ENCODE assay signal across 29 mouse cellular contexts in the genomic region with DNA sequence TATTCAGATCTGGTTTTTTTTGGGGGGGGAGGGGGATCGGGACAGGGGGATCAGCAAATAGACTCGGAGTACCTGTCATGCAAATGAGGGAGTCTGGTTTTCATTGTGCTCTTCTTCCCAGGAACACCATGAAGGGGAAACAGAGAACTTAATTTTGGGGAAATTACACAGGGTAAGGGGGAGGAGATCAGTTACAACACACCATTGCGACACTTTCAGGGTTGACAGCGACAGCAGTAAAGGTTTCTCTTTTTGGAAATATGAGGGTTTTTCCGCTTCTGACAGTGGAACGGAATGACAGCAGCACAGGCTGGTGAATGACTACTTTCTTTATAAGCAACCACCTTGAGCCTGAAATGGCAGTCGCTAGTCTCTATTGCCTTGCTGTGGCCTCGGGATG. TPM values are rescaled to one million over a fixed set of nuclear protein-coding genes. Genes with fewer than 3 reads are reported as not detected.
A peak's percentile ranks its signal among the peaks of the same experiment; 100 is the strongest.
DNase-seq lines count a peak whose midpoint lies in the region; TF ChIP-seq lines count a peak whose summit lies in the region.
"Had no signal": no experiment of that assay in that cellular context is flagged by ENCODE, and none has a peak within 500 bp of the region (broad histone marks: within the 10 kb centered on the region; RNA-seq: fewer than 3 reads in every experiment).

No protein-coding gene starts in this region.

- no peak for TF ChIP-seq POLR2A in small intestine, adult 2 months (IDR thresholded peaks at IDR 0.05; ENCODE audit: low read depth, low read length)

- WGBS in small intestine, adult 2 months: 77% methylated on average over 8 of the region's 8 CpGs

- no peaks in the 10 kb centered on the region for H3K36me3 ChIP-seq in small intestine, adult 2 months (ENCODE audit: control insufficient read depth, insufficient read depth, low read length)
- H3K36me3 ChIP-seq: embryonic facial prominence, embryonic 10.5 days; hindbrain, embryonic 15.5 days; intestine, embryonic 15.5 days; kidney, embryonic 15.5 days; lung, embryonic 15.5 days; midbrain, embryonic 10.5 days; neural tube, embryonic 12.5 days had no signal

- peaks cover 3% of the 10 kb centered on the region; the same call in 1 of the 2 replicates for H3K4me1 ChIP-seq in small intestine, adult 2 months (ENCODE audit: control insufficient read depth, insufficient read depth, insufficient read length, low read length)
- H3K4me1 ChIP-seq: embryonic facial prominence, embryonic 10.5 days; hindbrain, embryonic 15.5 days; intestine, embryonic 15.5 days; kidney, embryonic 15.5 days; lung, embryonic 15.5 days; midbrain, embryonic 10.5 days; neural tube, embryonic 12.5 days had no signal

- no peaks in the 10 kb centered on the region for H3K27me3 ChIP-seq in small intestine, adult 2 months (ENCODE audit: control insufficient read depth, insufficient read depth, low read length)
- H3K27me3 ChIP-seq: hindbrain, embryonic 15.5 days; intestine, embryonic 15.5 days; kidney, embryonic 15.5 days; lung, embryonic 15.5 days; neural tube, embryonic 12.5 days had no signal

- TF ChIP-seq CTCF in small intestine, adult 2 months (IDR thresholded peaks at IDR 0.05; ENCODE audit: extremely low read depth, insufficient read length, insufficient replicate concordance, low read depth, low read length): no peak

- DNase-seq in adrenal gland, adult 2 months: peak; percentile 7
- no peak for DNase-seq in adrenal gland, postnatal 14 days
- peak; percentile 13 for DNase-seq in testis, postnatal 10 days (ENCODE audit: low spot score)
- DNase-seq in testis, postnatal 14 days (ENCODE audit: low spot score): no peak
- peak; percentile 61 for DNase-seq in lung, postnatal 36 days
- DNase-seq in right cerebral cortex, adult 18-20 months: no peak
- DNase-seq in urinary bladder, postnatal 36 days (ENCODE audit: low spot score in 2 of 2): no peak
- DNase-seq: cerebellum, postnatal 36 days; heart, postnatal 4 days; spleen, adult 18-20 months; thymus, adult 2 months had no signal

- H3K27ac ChIP-seq in small intestine, adult 2 months (ENCODE audit: insufficient read depth, low read depth, low read length): no peak overlapping the region
- H3K27ac ChIP-seq: embryonic facial prominence, embryonic 10.5 days; heart, adult 2 months; hindbrain, embryonic 15.5 days; intestine, embryonic 15.5 days; kidney, embryonic 15.5 days; lung, embryonic 15.5 days; midbrain, embryonic 10.5 days; neural tube, embryonic 12.5 days had no signal

- peak overlapping the region; percentile 16; the same call in 1 of the 2 replicates for H3K4me3 ChIP-seq in small intestine, adult 2 months (ENCODE audit: low read depth, low read length)
- H3K4me3 ChIP-seq: embryonic facial prominence, embryonic 10.5 days; heart, adult 2 months; hindbrain, embryonic 15.5 days; intestine, embryonic 15.5 days; kidney, embryonic 15.5 days; lung, embryonic 15.5 days; midbrain, embryonic 10.5 days; neural tube, embryonic 12.5 days had no signal

RNA-seq across cellular contexts. Expression of gene Il1rn, which starts 8.4 kb away (rescaled TPM):
- total RNA-seq in adrenal gland, adult 2 months (2021): under 1 TPM; 0.52 to 0.73 TPM
- polyA plus RNA-seq in adrenal gland, adult 2 months (2012; rRNA removed): 0.06 and 0.07 TPM in 2 replicates
- 0.56 and 1.0 TPM in 2 replicates for total RNA-seq in adrenal gland, postnatal 14 days (2021)
- polyA plus RNA-seq in small intestine, adult 2 months (2012; rRNA removed): 2.4 and 2.8 TPM in 2 replicates
- total RNA-seq: gastrocnemius, adult 8-10 months; layer of hippocampus, postnatal 10 days; MEL had no signal
- polyA plus RNA-seq: embryonic facial prominence, embryonic 10.5 days; forebrain, embryonic 11.5 days; hindbrain, embryonic 15.5 days; midbrain, embryonic 10.5 days had no signal

RNA-seq across cellular contexts. Expression of gene Psd4, which starts 22.3 kb away (rescaled TPM):
- 1 to 10 TPM; 2.3 to 2.6 TPM for total RNA-seq in adrenal gland, adult 2 months (2021)
- 0.67 and 0.84 TPM in 2 replicates for polyA plus RNA-seq in adrenal gland, adult 2 months (2012; rRNA removed)
- total RNA-seq in adrenal gland, postnatal 14 days (2021): 3.7 and 7.9 TPM in 2 replicates
- polyA plus RNA-seq in small intestine, adult 2 months (2012; rRNA removed): 10.6 and 14.0 TPM in 2 replicates
- total RNA-seq: MEL had no signal

RNA-seq across cellular contexts. Expression of gene Il1f10, which starts 54.1 kb away (rescaled TPM):
- total RNA-seq in adrenal gland, adult 2 months (2021): not detected
- not detected in 2 replicates for polyA plus RNA-seq in adrenal gland, adult 2 months (2012; rRNA removed)
- total RNA-seq in adrenal gland, postnatal 14 days (2021): not detected in 2 replicates
- polyA plus RNA-seq in small intestine, adult 2 months (2012; rRNA removed): not detected in 2 replicates
- total RNA-seq: gastrocnemius, adult 8-10 months; heart, adult 2 months; heart, postnatal 4 days; layer of hippocampus, postnatal 10 days; MEL had no signal
- polyA plus RNA-seq: embryonic facial prominence, embryonic 10.5 days; forebrain, embryonic 11.5 days; heart, adult 2 months; heart, embryonic 14.5 days; hindbrain, embryonic 15.5 days; intestine, embryonic 15.5 days; kidney, embryonic 15.5 days; large intestine, adult 2 months; limb, embryonic 11.5 days; lung, embryonic 15.5 days; midbrain, embryonic 10.5 days; neural tube, embryonic 12.5 days; stomach, embryonic 14.5 days; urinary bladder, adult 2 months had no signal

Comparison
In these comparisons a context has a peak if more than half of its experiments do, and no peak if none do; other contexts are left out.
1. DNase-seq: peak in adrenal gland, adult 2 months (single experiment), testis, postnatal 10 days (single experiment) and lung, postnatal 36 days (single experiment); none in adrenal gland, postnatal 14 days (single experiment), testis, postnatal 14 days (single experiment), right cerebral cortex, adult 18-20 months (single experiment) and urinary bladder, postnatal 36 days (0 of 2).